Mouse (Mus musculus): Measurements from ENCODE around the gene Acadl.

DNA sequence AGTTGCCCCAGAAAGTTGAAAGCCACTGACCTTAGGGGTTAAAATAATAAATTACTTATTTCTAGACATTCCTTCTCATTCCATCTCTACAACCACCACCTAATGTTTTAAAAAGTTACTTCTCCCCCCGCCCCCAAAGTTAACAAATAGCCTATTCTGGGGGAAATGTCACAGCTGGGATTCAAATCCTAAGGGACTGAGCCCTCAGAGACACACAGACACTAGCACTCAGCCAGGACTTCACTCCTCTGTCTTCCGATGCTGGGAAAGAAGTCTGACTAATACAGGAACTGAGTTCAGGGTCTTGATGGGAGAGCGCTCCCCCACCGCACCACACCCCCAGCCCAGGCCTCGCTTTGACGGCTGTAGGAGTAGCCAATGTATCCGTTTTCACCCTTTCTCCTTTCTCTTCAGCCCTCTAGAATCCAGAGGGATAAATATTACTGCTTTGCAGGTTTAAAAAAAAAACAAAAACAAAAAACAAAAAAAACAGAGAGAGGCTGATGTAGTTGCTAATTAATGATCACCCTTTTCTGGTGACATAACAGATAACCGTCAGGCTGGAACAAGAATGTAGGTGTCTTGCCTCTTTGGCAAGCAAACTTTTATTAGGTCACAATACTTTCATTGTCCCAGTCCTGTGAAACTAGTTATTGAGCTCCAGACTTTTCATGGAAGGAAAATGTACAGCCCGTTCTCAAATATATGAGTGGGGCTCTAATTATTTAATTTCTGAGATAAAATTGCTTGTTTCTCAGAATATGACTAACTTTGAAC, 31.1 kb downstream of the Acadl start:
- no peak for TF ChIP-seq CTCF (IDR thresholded peaks at IDR 0.05; ENCODE audit: low read depth)
- TF ChIP-seq EP300 (IDR thresholded peaks at IDR 0.05; ENCODE audit: low read depth): no peak

Measured in heart, postnatal 0 days (tissue).